Mouse (Mus musculus): ENCODE measurements around the gene Zfp189. TPM values are rescaled to one million over a fixed set of nuclear protein-coding genes. Genes with fewer than 3 reads are reported as not detected.

Zfp189 gene
- total RNA-seq, 1 experiment from 2014 or later, result 10.4 TPM

GRCm38 (mm10) chr4:49522576-49522975 is 1.6 kb downstream of the Zfp189 start:
- ATAC-seq (replicated peaks in 1 of 2; ENCODE audit: insufficient read depth in 1 of 2, low FRiP score in 2 of 2, low TSS enrichment in 1 of 2, low read depth in 1 of 2, poor library complexity in 2 of 2, severe bottlenecking in 2 of 2), result no peak

- no peak for ATAC-seq (replicated peaks in 1 of 2; ENCODE audit: insufficient read depth in 1 of 2, low FRiP score in 2 of 2, low TSS enrichment in 1 of 2, low read depth in 1 of 2, poor library complexity in 2 of 2, severe bottlenecking in 2 of 2)
Observed at GRCm38 (mm10) chr4:49535036-49535435, 14.1 kb downstream of the Zfp189 start.

- ATAC-seq (replicated peaks in 1 of 2; ENCODE audit: insufficient read depth in 1 of 2, low FRiP score in 2 of 2, low TSS enrichment in 1 of 2, low read depth in 1 of 2, poor library complexity in 2 of 2, severe bottlenecking in 2 of 2), result no peak
Observed at GRCm38 (mm10) chr4:49535675-49536294, 14.8 kb downstream of the Zfp189 start.

GRCm38 (mm10) chr4:49536671-49537070 is 15.7 kb downstream of the Zfp189 start:
- no peak for ATAC-seq (replicated peaks in 1 of 2; ENCODE audit: insufficient read depth in 1 of 2, low FRiP score in 2 of 2, low TSS enrichment in 1 of 2, low read depth in 1 of 2, poor library complexity in 2 of 2, severe bottlenecking in 2 of 2)

GRCm38 (mm10) chr4:49539665-49540064 is 18.7 kb downstream of the Zfp189 start:
- ATAC-seq (replicated peaks in 1 of 2; ENCODE audit: insufficient read depth in 1 of 2, low FRiP score in 2 of 2, low TSS enrichment in 1 of 2, low read depth in 1 of 2, poor library complexity in 2 of 2, severe bottlenecking in 2 of 2), result no peak

GRCm38 (mm10) chr4:49540966-49541365 is 20.0 kb downstream of the Zfp189 start:
- ATAC-seq (replicated peaks in 1 of 2; ENCODE audit: insufficient read depth in 1 of 2, low FRiP score in 2 of 2, low TSS enrichment in 1 of 2, low read depth in 1 of 2, poor library complexity in 2 of 2, severe bottlenecking in 2 of 2), result no peak

GRCm38 (mm10) chr4:49546026-49546425 is 25.1 kb downstream of the Zfp189 start:
- no peak for ATAC-seq (replicated peaks in 1 of 2; ENCODE audit: insufficient read depth in 1 of 2, low FRiP score in 2 of 2, low TSS enrichment in 1 of 2, low read depth in 1 of 2, poor library complexity in 2 of 2, severe bottlenecking in 2 of 2)

- ATAC-seq (replicated peaks in 1 of 2; ENCODE audit: insufficient read depth in 1 of 2, low FRiP score in 2 of 2, low TSS enrichment in 1 of 2, low read depth in 1 of 2, poor library complexity in 2 of 2, severe bottlenecking in 2 of 2), result no peak
Observed at GRCm38 (mm10) chr4:49546873-49547543, 26.0 kb downstream of the Zfp189 start.

- ATAC-seq (replicated peaks in 1 of 2; ENCODE audit: insufficient read depth in 1 of 2, low FRiP score in 2 of 2, low TSS enrichment in 1 of 2, low read depth in 1 of 2, poor library complexity in 2 of 2, severe bottlenecking in 2 of 2), result no peak
Observed at GRCm38 (mm10) chr4:49547544-49548219, 26.7 kb downstream of the Zfp189 start.

- no peak for ATAC-seq (replicated peaks in 1 of 2; ENCODE audit: insufficient read depth in 1 of 2, low FRiP score in 2 of 2, low TSS enrichment in 1 of 2, low read depth in 1 of 2, poor library complexity in 2 of 2, severe bottlenecking in 2 of 2)
Observed at GRCm38 (mm10) chr4:49549383-49549782, 28.4 kb downstream of the Zfp189 start, which contains the start of gene Aldob. TSS of gene Aldob (minus strand) at chr4:49549546.

- ATAC-seq (replicated peaks in 1 of 2; ENCODE audit: insufficient read depth in 1 of 2, low FRiP score in 2 of 2, low TSS enrichment in 1 of 2, low read depth in 1 of 2, poor library complexity in 2 of 2, severe bottlenecking in 2 of 2), result no peak
Observed at GRCm38 (mm10) chr4:49553380-49553779, 32.4 kb downstream of the Zfp189 start.

GRCm38 (mm10) chr4:49557375-49557774 is 36.4 kb downstream of the Zfp189 start:
- ATAC-seq (replicated peaks in 1 of 2; ENCODE audit: insufficient read depth in 1 of 2, low FRiP score in 2 of 2, low TSS enrichment in 1 of 2, low read depth in 1 of 2, poor library complexity in 2 of 2, severe bottlenecking in 2 of 2), result no peak

GRCm38 (mm10) chr4:49558181-49558580 is 37.2 kb downstream of the Zfp189 start:
- no peak for ATAC-seq (replicated peaks in 1 of 2; ENCODE audit: insufficient read depth in 1 of 2, low FRiP score in 2 of 2, low TSS enrichment in 1 of 2, low read depth in 1 of 2, poor library complexity in 2 of 2, severe bottlenecking in 2 of 2)

- ATAC-seq (replicated peaks in 1 of 2; ENCODE audit: insufficient read depth in 1 of 2, low FRiP score in 2 of 2, low TSS enrichment in 1 of 2, low read depth in 1 of 2, poor library complexity in 2 of 2, severe bottlenecking in 2 of 2), result no peak
Observed at GRCm38 (mm10) chr4:49559915-49560772, 39.2 kb downstream of the Zfp189 start.

GRCm38 (mm10) chr4:49567613-49568012 is 46.6 kb downstream of the Zfp189 start:
- ATAC-seq (replicated peaks in 1 of 2; ENCODE audit: insufficient read depth in 1 of 2, low FRiP score in 2 of 2, low TSS enrichment in 1 of 2, low read depth in 1 of 2, poor library complexity in 2 of 2, severe bottlenecking in 2 of 2), result peak; percentile 97 to 99

- no peak for ATAC-seq (replicated peaks in 1 of 2; ENCODE audit: insufficient read depth in 1 of 2, low FRiP score in 2 of 2, low TSS enrichment in 1 of 2, low read depth in 1 of 2, poor library complexity in 2 of 2, severe bottlenecking in 2 of 2)
Observed at GRCm38 (mm10) chr4:49572194-49572593, 51.2 kb downstream of the Zfp189 start.
